Mouse (Mus musculus): ENCODE results near the gene 2010003K11Rik. TPM values are rescaled to one million over a fixed set of nuclear protein-coding genes. Genes with fewer than 3 reads are reported as not detected.

The 2010003K11Rik gene
- polyA plus RNA-seq, 1 experiment from 2014 or later = not detected

DNA sequence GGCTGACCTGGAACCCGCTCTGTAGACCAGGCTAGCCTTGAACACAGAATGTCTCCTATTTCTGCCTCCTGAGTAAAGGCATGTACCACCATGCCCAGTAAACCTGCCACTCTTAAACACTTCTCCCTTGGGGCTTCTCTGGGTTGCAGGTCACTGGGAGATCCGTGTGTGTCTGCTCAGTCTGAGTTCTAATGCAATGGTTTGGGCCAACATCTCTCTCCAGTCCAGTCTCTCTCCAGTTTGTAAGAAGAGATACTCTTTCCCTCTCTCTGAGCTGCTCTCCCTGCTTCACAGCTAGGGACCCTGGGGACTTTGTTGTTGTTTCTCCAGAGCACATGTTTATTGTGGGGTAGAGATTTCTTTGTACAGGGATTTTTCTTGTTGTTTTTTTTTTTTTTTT is 17.9 kb upstream of the 2010003K11Rik start:
- H3K9ac ChIP-seq = no peak overlapping the region
- H3K27ac ChIP-seq = no peak overlapping the region; the same call in 1 of the 2 replicates
- no peak overlapping the region for H3K4me2 ChIP-seq
- H3K4me1 ChIP-seq = peaks cover 11% of the 10 kb centered on the region
- no peaks in the 10 kb centered on the region for H3K9me3 ChIP-seq
- no peaks in the 10 kb centered on the region for H3K27me3 ChIP-seq
- 57% methylated on average over 2 of the region's 2 CpGs for WGBS
- H3K36me3 ChIP-seq = no peaks in the 10 kb centered on the region
- no peak overlapping the region for H3K4me3 ChIP-seq
- ATAC-seq (ENCODE audit: borderline replicate concordance, extremely low read depth, low FRiP score, low TSS enrichment) = no peak

DNA sequence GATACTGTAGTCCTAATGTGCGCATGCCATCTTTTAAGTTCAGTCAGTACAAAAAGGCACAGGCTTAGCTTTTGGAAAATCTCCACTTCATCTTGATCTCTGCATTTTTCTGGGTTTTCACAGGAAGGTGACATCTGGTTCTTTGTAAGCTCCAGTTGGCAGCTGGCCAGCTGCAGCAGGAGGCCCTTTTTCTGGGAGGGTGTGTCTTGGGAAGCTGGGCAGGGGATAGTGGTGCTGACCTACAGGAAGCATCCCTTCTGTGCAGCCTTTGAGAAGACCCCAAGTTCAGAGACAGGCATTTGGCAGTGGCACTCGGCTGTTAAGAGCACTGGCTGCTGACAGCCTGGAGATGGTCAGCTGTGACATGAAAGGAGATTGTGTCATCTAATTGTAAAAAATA is 17.4 kb upstream of the 2010003K11Rik start:
- Histone ChIP-seq H3K9me3 (no peaks in the 10 kb centered on the region), H3K4me2 (no peak overlapping the region), H3K27me3 (no peaks in the 10 kb centered on the region; the same call in 1 of the 2 replicates), H3K9ac (no peak overlapping the region), H3K36me3 (no peaks in the 10 kb centered on the region), H3K4me1 (peaks cover 17% of the 10 kb centered on the region), H3K27ac (no peak overlapping the region), H3K4me3 (no peak overlapping the region)
- 37% methylated on average over 2 of the region's 2 CpGs for WGBS
- ATAC-seq (ENCODE audit: borderline replicate concordance, extremely low read depth, low FRiP score, low TSS enrichment) = peak; percentile 19; the same call in 1 of the 2 replicates

DNA sequence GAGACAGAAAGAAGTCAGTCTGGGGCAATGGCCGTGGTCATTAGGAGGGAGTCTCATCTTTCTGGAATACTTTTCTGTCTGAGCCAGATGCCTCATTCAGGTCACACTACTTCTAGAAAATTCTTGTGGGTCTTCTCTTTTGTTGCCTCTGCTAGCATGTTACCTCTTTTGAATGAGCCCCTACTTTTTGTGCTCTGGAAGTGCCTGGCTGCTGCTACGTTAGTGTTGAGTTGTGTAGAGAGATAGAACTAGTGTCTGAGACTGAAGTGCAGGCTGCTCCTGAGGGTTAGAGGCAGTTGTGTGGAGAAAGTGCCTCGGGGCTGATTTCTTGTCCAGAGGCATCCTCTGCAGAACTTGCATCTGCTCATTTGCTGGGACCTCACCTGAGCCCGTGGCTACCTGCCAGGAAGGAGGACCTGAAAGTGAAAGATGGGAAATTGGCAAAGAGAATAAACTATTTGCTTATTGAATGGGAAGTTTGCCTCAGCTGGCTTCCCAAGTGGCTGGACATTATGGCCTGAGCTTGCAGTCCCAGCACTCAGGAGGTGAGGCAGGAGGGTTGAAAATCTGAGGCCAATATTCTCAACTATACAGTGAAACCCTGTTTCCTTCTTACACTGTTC is 15.0 kb upstream of the 2010003K11Rik start:
- Histone ChIP-seq H3K36me3 (no peaks in the 10 kb centered on the region), H3K27ac (no peak overlapping the region), H3K4me2 (no peak overlapping the region), H3K27me3 (no peaks in the 10 kb centered on the region; the same call in 1 of the 2 replicates), H3K9me3 (no peaks in the 10 kb centered on the region), H3K4me3 (no peak overlapping the region), H3K4me1 (peaks cover 22% of the 10 kb centered on the region), H3K9ac (no peak overlapping the region)
- WGBS = 54% methylated on average over 4 of the region's 4 CpGs
- no peak for ATAC-seq (ENCODE audit: borderline replicate concordance, extremely low read depth, low FRiP score, low TSS enrichment)

DNA sequence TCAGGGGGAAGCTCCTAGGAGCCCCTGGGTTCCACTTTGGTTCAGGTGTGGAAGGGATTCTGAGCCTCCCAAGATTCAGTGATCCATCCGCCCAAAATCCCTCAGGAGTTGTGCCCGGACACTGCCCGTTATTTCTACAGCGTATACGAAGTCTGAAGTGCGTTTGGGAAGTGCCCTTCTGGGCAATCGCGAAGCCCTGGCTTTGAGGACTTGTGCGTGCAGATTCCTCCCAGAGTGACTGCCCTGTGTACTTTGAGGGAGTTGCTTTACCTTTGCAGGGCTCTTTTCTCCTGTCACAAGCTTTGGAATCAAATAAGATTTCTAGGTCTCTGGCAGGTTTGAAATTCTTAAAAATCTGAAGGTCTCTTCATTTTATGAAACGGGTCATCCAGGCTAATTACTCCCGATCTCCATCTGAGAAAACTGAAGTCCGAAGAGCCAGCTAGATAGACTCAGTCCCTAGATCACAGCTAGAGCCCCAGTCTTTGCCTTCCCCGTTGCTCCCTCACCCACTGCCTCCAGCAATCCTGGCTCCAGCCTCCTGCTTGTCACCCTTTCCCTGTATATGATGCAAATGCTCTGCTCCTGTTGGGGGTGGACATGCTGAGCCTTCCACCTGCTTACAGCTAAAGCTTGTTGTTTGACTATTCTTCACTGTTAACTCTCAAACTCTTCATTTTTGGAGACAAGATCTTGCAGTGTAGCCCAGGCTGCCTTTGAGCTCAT is 12.9 kb upstream of the 2010003K11Rik start:
- H3K36me3 ChIP-seq = no peaks in the 10 kb centered on the region
- WGBS = 6% methylated on average over 13 of the region's 13 CpGs
- peak overlapping the region; percentile 77 for H3K4me3 ChIP-seq
- H3K9ac ChIP-seq = peak overlapping the region; percentile 44; the same call in 1 of the 2 replicates
- H3K4me2 ChIP-seq = peak overlapping the region; percentile 94
- H3K27ac ChIP-seq = no peak overlapping the region
- H3K4me1 ChIP-seq = peaks cover 21% of the 10 kb centered on the region
- no peak for ATAC-seq (ENCODE audit: borderline replicate concordance, extremely low read depth, low FRiP score, low TSS enrichment)
- H3K9me3 ChIP-seq = no peaks in the 10 kb centered on the region
- H3K27me3 ChIP-seq = no peaks in the 10 kb centered on the region; the same call in 1 of the 2 replicates

DNA sequence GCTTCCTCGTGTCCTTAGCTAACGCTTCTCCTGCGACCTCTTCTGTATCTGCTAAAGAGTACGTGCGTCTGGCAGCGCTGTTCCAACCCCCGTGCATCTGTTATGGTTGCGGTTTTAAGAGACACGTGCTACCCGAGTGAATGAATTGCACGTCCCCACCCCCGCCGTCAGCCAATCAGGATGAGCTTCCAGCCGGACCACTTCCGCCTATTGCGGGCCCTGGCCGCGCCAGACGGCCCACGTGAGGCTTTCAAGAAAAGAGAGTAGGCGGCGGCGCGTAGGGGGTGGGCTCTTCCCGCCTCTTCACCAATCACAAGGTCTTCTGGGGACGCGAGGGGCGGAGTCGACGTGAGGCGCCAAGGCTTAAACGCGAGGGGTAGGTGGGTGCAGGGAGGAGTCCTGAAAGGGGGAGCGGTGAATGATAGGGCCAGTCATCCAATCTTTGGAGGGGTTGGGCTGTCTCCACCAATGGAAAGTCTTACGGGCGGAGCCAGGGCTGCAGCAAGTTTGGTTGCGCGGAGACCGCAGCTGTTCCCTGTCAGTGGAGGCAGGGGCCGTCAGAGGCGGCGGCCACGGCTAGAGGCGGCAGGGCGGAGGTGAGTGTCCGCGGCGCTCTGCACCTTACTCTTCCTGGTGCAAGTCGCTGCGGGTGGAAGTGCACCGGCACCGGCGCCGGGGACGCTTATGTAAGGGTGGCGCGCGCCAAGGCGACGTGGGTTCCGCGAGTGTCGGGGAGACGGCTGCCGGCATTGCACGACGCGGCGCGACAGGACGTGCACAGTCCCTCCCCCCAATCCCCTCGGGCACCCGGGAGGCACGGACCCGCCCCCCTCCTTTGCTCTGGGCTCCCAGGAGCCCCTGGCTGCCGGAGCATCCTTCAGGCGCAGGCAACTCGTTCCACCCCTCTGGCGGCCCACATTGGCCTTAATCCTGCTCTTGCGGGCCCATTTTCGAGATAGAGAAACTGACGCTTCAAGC is 11.9 kb upstream of the 2010003K11Rik start, which contains the start of gene Pcx:
Pcx (plus strand) TSS at position 487 of the 978 bp plus-strand sequence.
- Histone ChIP-seq H3K4me2 (peak within 1 kb of the TSS; percentile 95), H3K36me3 (no peaks in the 10 kb centered on the region), H3K27ac (no peak within 1 kb of the TSS; the same call in 1 of the 2 replicates), H3K9ac (peak within 1 kb of the TSS; percentile 44), H3K4me1 (peaks cover 12% of the 10 kb centered on the region), H3K27me3 (no peaks in the 10 kb centered on the region; the same call in 1 of the 2 replicates), H3K4me3 (peak within 1 kb of the TSS; percentile 77), H3K9me3 (no peaks in the 10 kb centered on the region)
- WGBS = under 1% methylated on average over 82 of the region's 82 CpGs
- peak; percentile 100 for ATAC-seq (ENCODE audit: borderline replicate concordance, extremely low read depth, low FRiP score, low TSS enrichment)

DNA sequence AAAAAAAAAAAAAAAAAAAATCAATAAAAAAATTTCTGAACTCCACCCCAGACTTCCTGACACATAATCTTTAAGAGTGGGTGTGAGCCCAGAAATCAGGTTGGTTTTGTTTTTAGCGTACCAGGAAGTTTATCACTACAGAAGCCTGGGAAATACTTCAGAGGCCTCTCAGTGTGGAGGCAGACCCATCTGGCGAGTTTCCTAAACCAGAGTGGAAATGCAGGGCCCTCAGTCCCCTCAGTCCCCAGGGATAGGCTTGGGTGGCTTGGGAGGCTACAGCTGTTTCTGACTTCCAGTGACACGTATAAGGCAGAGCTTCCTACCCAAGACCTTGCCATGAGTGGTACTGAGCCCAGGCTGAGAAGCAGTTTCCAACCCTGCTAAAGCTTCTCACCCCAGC is 9.4 kb upstream of the 2010003K11Rik start:
- H3K9me3 ChIP-seq = no peaks in the 10 kb centered on the region
- no peak overlapping the region for H3K27ac ChIP-seq
- no peak overlapping the region for H3K9ac ChIP-seq
- no peak overlapping the region for H3K4me3 ChIP-seq
- no peak for ATAC-seq (ENCODE audit: borderline replicate concordance, extremely low read depth, low FRiP score, low TSS enrichment)
- 60% methylated on average over 3 of the region's 3 CpGs for WGBS
- H3K36me3 ChIP-seq = no peaks in the 10 kb centered on the region
- H3K4me2 ChIP-seq = no peak overlapping the region
- peaks cover 12% of the 10 kb centered on the region for H3K4me1 ChIP-seq
- H3K27me3 ChIP-seq = no peaks in the 10 kb centered on the region; the same call in 1 of the 2 replicates

DNA sequence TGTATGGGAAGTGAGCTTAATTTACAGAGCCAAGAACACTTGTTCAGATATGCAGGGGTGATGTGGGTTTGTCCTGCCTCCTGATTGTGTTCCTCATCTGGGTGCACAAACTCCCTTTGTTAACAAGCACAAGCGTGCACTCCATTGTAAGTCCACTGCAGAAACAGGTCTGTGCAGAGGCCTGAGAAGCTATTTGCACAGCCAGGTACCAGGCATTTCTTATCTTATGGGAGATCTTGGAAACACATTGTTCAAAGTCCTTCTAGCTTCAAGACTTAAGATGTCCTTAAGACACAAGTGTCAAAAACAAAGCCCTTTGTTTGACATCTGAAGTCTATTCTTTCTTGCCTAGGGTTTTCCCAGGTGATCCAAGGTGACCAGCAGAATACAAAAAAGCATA is 6.4 kb upstream of the 2010003K11Rik start:
- H3K9me3 ChIP-seq = no peaks in the 10 kb centered on the region
- no peak overlapping the region for H3K4me3 ChIP-seq
- H3K4me2 ChIP-seq = no peak overlapping the region
- 57% methylated on average over 1 of the region's 1 CpGs for WGBS
- ATAC-seq (ENCODE audit: borderline replicate concordance, extremely low read depth, low FRiP score, low TSS enrichment) = no peak
- peaks cover 5% of the 10 kb centered on the region; the same call in 1 of the 2 replicates for H3K4me1 ChIP-seq
- no peaks in the 10 kb centered on the region for H3K27me3 ChIP-seq
- H3K36me3 ChIP-seq = no peaks in the 10 kb centered on the region
- H3K9ac ChIP-seq = no peak overlapping the region
- peak overlapping the region; percentile 24; the same call in 1 of the 2 replicates for H3K27ac ChIP-seq

DNA sequence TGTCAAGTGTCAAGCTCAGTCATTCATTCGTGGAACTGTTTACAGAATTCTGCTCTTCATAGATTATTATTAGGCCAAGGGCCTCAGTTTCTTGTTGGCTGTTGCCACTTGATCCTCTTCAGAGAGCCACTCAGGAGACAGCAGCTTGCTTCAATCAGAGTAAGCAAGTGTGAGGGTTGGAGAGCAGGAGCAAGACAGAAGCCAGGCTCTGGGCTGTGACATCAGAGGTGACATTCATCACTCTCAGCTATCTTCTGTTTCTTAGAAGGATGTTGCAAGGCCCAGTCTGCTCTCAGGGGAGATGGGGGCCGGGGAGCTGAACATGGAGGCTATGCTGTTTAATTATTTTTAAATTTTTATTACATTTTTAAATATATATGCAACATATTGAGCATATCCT is 4.3 kb upstream of the 2010003K11Rik start:
- H3K9me3 ChIP-seq = no peaks in the 10 kb centered on the region
- no peak overlapping the region for H3K9ac ChIP-seq
- ATAC-seq (ENCODE audit: borderline replicate concordance, extremely low read depth, low FRiP score, low TSS enrichment) = no peak
- H3K4me3 ChIP-seq = no peak overlapping the region
- peaks cover 3% of the 10 kb centered on the region; the same call in 1 of the 2 replicates for H3K4me1 ChIP-seq
- 38% methylated on average over 2 of the region's 2 CpGs for WGBS
- H3K36me3 ChIP-seq = no peaks in the 10 kb centered on the region
- no peaks in the 10 kb centered on the region for H3K27me3 ChIP-seq
- H3K27ac ChIP-seq = no peak overlapping the region
- no peak overlapping the region for H3K4me2 ChIP-seq

DNA sequence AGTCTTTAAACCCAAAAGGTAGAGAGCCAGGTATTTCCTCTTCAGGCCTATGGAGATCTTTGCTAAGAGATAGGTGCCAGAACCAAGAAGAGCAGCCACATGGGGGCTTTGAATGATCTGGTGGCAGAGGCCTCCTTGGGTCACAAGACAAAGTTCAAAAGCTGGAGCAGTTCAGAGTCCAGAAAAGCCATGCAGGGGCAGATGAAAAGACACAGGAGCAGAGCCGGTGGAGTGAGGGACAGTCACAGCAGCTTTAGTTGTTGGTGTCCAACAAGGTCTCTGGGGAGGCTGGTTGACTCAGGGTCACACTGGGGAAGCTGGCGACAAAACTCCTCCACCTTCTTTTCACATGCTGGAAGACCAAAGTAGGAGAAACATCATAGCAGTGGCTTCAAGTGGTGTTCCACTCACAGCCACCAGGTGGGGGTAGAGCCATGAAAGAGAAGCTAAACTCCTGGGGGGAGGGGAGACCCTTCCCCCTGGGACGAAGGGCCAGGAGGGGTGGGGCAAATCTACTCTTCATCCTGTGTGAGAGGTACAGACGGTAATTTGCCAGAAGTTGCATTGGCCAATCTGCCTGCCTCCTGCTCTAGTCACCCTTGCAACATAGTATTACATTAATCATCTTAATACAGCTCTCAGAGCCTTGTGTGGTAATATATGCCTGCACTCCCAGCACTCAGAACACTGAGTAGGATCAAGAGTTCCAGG is 965 bp downstream of the 2010003K11Rik start:
- H3K9ac ChIP-seq = no peak overlapping the region
- no peak overlapping the region for H3K4me2 ChIP-seq
- H3K27ac ChIP-seq = no peak overlapping the region
- WGBS = 4% methylated on average over 4 of the region's 4 CpGs
- ATAC-seq (ENCODE audit: borderline replicate concordance, extremely low read depth, low FRiP score, low TSS enrichment) = peak; percentile 40; the same call in 1 of the 2 replicates
- no peaks in the 10 kb centered on the region for H3K9me3 ChIP-seq
- no peaks in the 10 kb centered on the region for H3K27me3 ChIP-seq
- H3K4me3 ChIP-seq = no peak overlapping the region
- H3K4me1 ChIP-seq = peaks cover 7% of the 10 kb centered on the region; the same call in 1 of the 2 replicates
- no peaks in the 10 kb centered on the region for H3K36me3 ChIP-seq

DNA sequence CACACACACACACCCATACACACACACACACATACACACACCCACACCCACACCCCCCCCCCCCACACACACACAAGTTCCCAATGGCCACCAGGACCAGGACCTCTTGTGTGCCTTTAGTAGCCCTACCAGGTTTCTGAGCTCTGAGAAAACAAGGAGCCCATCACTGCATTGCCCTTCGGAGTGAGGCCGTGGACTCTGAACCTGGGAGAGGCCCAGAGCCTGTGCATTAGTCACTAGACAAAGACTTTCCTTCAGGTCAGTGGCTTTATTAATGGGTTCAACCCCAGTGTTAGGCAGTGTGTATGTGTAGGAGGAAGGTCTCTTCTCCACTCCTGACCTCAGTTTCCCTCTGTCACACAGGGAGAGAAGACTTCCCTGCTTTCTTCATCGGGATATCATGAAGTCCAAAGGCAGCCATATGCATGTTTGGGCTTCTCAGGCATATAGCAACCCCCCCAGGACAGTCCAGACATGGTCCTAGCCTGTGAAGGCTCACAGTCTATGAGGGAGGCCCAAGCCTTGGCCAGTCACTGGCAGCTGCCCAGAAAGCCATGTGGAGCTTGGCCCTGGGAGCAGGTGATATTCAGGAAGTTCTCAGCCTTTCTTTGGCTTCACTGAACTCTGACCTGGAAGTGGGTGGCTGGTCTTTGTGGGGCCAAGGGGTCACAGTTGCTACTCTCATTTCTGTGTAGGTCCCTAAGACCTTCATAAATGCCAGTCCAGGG is 1.7 kb downstream of the 2010003K11Rik start:
- Histone ChIP-seq H3K4me2 (no peak overlapping the region), H3K27me3 (no peaks in the 10 kb centered on the region), H3K36me3 (no peaks in the 10 kb centered on the region), H3K9me3 (no peaks in the 10 kb centered on the region), H3K27ac (no peak overlapping the region), H3K4me1 (peaks cover 7% of the 10 kb centered on the region; the same call in 1 of the 2 replicates), H3K4me3 (no peak overlapping the region), H3K9ac (no peak overlapping the region)
- 91% methylated on average over 3 of the region's 3 CpGs for WGBS
- ATAC-seq (ENCODE audit: borderline replicate concordance, extremely low read depth, low FRiP score, low TSS enrichment) = no peak

Measured in lung, embryonic 15.5 days (tissue).